Mouse (Mus musculus): ENCODE measurements at regions not wholly inside any gene's neighbourhood (a gene's known extent, or its start where the extent isn't known, plus 50 kb on each side); places are given as distances from the start of the nearest gene placed in this dataset.

DNA sequence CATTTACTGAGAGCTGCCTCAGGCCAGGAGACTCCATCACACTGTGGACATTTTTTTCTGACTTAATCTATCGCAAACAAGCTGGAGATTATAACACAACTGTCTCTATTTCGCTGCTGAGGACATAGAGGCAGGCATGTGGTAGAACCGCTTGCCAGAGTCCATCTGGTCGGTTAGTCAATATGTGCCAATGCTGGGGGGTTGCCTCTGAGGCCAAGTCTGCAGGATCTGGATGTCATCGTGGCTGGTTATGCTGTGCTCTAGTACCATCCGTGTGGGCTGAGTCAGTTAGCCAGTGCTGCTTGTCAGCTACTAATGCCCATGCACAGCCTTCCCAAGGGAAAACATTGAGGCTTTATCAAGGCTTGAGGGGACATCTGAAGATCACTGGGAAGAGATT, 237.1 kb upstream of the Zdhhc25 start:
- DNase-seq (ENCODE audit: low spot score in 2 of 2) = no peak

DNA sequence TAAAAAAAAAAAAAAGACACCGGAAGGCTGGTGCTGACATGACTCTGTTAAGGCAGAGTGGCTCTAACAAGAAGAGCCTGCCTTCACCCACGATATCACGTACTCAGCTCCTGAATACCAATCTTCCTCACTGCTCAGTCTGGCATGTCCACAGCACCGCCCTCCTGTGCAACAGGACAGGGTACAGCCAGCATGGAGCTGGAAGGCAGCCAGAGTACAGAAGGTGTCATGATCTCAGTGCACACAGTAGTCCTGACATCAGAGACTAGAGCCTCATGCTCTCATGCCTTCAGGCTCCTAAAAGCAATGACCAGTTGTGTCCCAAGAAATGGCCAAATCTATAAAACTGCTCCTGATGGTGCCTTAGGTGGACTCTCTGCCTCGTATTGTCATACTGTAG, 229.7 kb upstream of the Zdhhc25 start:
- no peak for DNase-seq (ENCODE audit: low spot score in 2 of 2)

DNA sequence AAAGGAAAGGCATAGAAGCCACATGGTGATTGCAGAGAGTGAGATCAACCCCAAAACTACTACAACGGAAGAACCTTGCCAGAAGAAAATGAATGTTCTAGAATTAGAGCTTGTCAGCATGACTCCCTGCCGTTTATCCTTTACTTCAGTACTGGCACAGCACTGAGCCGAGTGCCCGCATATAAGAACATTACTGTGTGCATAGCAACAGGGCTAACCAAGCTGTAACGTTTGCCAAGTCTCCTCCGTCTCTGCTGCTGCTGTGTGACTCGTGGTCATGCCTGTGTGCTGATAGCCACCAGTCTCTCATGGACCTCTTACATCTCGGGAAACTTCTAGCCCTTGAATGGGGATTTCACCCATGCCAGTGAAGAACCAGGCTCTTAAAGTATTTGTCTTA, 228.1 kb upstream of the Zdhhc25 start:
- DNase-seq (ENCODE audit: low spot score in 2 of 2) = no peak

DNA sequence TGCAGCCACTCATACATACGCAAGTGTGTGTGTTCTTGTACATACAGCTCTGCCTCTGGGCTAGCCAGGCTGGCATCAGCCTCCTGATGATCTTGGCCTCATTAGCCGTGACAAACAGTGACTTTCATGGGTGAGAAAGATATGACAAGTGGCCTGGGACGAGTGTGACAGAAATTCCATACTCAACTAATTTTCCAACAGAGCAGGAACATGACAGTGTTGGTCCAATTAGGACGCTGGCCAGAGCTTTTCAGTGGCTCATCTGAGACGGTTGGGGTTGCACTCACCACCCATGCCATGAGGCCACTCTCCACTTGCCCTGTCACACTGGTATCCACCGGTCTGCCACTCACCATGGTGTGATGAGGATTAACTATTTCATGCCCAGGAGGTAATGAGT, 226.2 kb upstream of the Zdhhc25 start:
- no peak for DNase-seq (ENCODE audit: low spot score in 2 of 2)

DNA sequence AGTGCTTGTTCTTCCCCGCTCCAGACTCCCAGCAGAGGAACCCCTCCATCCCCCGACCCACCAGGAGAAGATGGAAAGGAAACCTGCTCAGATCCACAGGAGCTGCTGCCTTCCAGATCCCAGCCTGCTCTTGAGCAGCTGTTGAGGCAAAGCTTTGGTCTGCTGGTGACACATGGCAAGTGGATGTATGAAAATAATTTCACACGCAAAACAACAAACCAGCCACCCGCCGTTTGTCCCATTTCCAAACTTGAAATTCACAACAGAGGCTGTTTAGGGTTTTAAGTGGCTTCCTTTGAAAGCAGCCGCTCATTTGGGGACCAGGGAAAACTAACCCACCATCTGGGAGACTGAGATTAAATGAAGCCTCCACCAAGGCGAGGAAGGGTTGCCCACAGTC, 220.8 kb upstream of the Zdhhc25 start:
- DNase-seq (ENCODE audit: low spot score in 2 of 2) = no peak

DNA sequence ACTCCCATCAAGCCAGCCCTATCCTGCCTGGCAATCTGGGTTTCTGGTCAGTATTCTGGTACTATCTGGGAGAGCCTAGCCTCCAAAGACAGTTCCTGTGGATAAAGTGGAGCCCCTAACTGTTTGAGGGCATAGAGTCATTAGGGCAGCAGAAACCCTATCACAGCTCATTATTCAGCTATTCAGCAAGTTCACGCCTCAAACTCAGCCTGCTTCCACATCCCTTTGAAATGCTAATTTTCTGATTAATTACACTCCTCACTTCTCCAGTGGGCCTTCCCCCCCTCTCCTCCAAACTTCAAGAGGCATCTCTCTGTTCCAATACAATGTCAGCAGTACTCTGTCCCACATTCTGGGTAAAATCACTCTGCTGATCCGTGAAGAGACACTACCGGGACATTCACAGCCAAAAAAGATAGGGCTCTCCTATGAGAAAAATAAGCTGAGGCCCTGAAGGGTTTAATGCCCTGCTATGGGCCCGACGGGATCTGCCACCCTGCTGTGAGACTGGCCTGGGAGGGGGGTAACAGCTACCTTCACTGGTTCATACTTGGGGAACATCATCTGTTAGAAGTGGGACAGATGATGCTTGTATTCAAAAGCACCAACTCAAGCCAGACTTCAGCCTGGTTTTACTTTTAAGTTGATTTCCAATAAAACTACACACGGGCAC, 220.0 kb upstream of the Zdhhc25 start:
- DNase-seq (ENCODE audit: low spot score in 2 of 2) = no peak

DNA sequence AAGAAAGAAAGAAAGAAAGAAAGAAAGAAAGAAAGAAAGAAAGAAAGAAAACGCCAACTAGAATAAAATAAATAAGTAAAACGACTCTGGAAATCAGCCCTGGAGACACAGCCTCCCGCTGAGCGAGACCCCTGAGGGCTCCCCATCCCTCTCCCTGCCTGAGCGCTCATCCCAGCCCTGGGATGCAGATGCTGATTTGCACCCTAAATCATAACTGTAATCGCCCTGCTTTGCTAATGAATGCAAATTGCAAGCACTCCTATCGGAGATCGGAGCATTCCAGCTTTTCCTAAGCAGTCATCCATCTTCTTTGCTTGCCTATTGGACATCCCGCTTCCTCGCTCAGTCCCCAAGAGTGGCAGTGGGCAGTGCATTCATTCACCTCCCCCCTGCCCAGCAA, 218.7 kb upstream of the Zdhhc25 start:
- DNase-seq (ENCODE audit: low spot score in 2 of 2) = no peak

DNA sequence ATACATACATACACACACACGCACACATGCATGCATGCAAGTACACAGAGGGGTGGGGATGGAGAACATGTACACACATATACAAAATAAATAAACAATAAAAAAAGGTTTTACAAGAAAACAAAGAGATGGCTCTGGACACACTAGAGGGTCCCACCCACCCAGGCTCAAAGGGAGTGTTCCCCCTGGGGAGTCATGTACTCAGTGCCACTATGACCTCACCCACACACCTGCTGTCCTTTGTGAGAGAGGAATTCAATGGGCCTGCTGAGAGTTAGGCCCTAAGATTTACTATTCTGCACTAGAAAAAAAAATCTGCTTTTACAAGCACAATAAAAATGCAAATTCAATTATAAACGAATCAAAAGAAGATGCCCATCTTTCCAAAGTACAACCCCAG, 214.2 kb upstream of the Zdhhc25 start:
- DNase-seq (ENCODE audit: low spot score in 2 of 2) = no peak

DNA sequence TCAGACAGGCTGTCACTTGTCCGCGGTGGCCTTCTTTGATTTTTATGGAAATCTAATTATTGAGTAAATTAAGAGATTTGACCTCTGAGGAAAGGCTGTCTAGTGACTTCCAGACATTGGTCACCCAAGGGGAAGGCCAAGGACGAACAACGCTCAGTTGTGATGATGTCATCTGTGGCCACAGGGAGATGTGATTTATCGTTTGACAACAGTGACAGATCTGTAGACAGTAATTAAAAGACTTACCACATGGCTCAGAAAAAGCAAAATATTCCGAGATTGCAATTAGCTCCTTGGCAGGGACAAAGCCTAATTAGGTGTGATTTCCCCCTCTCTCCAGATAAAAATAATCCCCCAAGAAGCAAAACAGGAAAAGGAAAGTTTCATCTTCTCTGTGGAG, 213.4 kb upstream of the Zdhhc25 start:
- DNase-seq (ENCODE audit: low spot score in 2 of 2) = no peak

DNA sequence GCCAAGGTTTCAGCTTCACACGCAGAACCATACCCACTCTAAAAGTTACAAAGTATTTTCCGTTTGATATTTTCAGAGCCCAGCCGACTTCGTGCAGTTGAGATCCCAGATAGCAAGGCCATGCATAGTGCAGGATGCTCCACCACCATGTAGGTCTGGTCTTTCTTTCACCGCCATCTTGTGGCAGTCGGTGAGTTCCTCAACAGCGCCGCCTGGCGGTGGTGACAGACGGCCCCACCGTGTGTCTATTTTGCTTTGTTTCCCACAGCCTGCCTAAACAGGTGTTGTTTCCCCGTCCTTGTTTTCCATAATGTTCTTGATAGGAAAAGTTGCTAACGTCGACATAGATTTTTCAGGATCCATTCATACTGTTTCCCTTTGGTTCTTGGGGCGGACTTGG, 208.3 kb upstream of the Zdhhc25 start:
- no peak for DNase-seq (ENCODE audit: low spot score in 2 of 2)

DNA sequence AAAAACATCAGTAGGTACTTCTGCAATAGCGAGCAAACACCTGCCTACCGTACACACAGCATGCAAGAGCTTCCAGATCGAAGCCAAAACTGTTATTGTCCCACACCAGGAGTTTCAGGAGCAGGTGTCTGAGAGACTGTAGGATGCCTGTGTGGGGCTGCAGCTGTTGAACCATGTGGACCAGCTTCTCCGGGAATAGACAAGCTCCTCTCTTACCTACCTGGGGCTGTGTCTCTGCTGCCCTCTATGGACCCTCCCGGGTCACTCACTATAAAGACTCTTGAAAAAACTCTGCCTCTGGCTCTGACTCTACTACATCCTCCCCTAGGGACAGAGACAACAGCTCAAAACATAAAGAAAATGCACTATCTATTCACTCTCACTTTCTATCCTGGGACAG, 201.0 kb upstream of the Zdhhc25 start:
- no peak for DNase-seq (ENCODE audit: low spot score in 2 of 2)

DNA sequence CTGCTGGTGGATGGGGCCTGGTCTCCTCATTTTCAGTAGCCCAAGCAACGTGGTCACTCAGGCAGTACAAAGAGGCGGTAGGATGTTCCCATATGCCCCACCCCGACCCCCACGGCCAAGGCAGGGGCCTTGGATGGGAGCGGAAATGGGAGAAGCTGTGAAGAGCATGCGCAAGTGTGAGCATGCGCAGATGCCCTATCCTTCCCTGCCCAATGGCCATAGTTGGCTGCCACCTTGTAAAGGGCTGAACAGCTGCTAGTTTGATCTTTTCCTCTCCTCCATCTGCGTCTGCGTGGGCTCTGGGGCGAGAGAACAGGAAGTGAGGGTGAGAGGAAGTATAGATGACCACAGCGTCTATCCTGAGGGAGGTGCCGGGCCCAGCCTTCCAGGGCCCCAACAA, 200.1 kb upstream of the Zdhhc25 start:
- DNase-seq (ENCODE audit: low spot score in 2 of 2) = no peak

DNA sequence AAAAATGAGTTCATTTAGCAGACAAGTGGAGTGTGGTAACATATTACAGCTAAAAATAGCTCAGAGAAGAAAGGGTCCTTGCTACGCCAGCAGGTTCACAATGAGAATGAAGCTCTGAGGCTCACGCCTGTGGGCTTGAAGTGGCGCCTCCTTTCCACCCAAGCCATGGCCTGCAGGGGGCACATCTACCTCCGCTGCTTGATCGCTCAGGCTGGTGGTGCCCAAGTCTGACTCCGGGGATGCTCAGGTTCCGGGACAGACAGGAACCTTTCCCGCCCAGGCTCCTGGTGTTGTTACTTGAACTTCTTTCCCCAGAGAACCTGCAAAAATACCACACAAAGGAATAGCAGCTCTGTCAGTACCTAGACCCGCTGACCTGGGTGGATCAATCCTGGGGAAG, 199.3 kb upstream of the Zdhhc25 start:
- DNase-seq (ENCODE audit: low spot score in 2 of 2) = no peak

DNA sequence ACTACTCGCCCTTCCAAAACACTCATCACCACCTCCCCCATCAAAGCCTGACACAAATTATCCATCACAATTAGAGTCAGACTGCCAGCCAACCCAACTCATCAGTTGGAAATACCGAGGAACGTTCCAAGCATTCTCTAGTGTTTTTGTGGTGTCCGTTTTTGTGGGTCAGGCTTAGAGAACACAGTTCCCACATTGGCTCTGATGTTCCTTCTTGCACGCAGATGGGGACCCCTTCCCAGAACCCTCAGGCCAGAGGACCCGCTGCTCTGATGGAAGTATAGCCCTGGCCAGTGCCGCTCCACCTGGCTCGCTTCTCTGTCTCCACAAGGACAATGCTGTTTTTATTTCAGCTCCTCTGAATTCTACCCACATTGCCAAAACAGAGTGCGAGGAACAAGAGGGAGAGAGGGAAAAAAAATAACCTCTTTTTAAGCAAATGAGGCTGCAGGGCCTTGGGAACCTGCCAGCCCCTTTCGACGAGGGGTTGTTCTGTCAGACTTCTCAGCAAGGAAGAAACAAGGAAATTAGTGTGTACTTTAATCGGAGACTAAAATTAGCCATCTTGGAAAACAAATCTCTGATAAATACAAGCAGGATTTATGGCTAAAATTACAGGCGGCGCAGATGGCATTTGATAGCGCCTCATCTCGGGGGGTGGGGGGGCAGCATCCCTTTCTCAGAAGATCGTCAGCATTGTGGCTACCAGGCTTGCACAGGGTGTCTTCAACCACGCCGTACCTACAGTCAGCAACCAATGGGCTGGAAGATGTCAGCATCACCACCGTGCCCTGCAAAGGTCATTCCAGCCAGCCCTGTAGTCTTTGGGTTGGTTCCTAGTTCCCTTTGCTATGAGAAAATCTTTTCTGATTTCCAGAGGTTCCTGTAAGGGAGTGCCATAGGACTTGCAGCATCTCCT, 191.4 kb upstream of the Zdhhc25 start:
- DNase-seq (ENCODE audit: low spot score in 2 of 2) = peak; percentile 24 to 53

DNA sequence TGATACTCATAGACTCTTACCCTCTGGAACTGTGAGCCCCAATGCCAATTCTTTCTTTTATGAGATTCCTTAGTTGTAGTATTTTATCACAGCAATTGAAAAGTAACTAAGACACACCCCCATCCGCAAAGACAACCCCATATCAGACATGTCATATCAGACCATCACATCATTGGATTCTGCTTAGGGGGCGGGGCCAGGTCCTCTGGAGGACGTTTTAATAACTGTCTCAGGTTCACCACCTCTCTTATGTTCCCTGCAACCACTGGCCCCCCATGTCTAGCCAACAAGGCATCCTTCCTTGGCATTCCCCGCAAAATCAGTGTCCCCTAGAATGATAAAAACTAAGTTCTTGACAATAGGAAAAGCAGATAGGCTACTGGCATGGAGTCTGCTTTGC, 185.9 kb upstream of the Zdhhc25 start:
- DNase-seq (ENCODE audit: low spot score in 2 of 2) = no peak

DNA sequence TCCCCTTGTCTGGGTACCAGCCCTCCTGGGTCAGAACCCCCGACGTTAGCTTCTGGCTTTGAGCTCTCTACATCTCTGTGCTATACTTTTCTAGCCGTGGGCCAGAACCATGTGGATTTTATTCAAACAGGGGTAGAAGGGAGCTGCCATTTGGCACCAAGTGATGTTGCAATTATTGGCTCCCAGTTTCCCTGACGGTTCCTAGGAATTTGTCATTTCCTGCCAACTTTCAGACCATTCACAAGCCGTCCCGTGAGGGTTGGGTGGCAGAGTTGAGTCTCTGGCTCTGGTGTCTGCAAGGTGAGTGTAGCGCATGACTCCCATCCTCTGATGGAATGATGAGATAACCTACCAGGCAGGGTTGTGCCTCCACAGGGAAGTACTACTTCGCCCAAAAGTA, 181.2 kb upstream of the Zdhhc25 start:
- DNase-seq (ENCODE audit: low spot score in 2 of 2) = no peak

DNA sequence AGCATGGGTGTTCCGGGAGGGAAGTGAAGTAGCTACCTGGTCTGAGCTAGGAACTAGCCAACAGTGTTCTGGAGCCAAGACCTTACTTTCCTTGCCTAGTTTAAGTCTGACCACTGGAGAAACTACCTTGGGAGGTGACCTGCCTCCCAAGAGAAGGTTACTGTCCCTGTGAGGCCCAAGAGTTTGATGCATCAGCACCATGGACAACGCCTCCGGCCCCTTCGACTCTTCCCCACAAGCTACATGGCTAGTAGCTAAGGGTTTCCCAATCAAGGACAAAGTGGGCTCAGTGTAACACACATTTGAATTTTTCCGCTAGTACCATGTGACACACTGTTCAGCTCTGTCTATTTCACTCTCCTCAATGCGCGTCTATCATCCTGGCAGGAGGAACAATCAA, 171.7 kb upstream of the Zdhhc25 start:
- DNase-seq (ENCODE audit: low spot score in 2 of 2) = no peak

DNA sequence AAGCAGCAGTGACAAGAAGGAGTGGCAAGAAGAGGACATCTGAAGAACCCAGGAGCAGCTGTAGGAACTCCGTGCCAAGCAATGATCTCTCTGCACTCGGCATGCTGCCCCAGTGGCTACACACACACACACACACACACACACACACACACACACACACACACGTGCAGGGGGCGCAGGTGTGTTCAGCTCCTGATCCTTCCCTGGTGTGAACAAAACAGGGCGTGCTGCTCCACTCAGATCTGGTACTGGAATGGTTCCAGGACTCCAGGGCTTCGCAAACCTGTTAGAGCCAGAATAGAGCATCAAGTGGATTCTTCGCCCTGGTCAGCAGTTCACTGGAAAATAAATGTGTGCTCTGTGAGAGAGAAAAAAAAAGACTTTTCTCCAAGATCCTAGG, 169.2 kb upstream of the Zdhhc25 start:
- no peak for DNase-seq (ENCODE audit: low spot score in 2 of 2)

DNA sequence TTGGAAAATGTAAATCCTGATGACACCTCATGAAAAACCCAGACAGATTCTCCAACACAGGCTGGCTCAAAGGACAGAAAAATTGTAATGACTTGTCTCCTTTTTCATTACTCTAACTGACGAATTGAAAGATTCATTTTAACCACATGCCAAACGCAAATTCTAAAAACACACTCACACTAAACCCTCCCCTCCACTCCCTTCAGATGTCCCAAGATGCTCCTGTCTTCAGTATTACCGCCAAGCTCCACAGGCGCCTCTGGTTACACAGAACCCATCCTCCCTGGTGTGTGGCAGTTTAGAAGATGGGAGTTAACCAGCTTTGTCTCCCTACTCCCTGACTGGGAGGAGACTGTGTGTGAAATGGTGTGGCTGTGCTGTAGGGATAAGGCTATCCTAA, 151.8 kb upstream of the Zdhhc25 start:
- DNase-seq (ENCODE audit: low spot score in 2 of 2) = no peak

DNA sequence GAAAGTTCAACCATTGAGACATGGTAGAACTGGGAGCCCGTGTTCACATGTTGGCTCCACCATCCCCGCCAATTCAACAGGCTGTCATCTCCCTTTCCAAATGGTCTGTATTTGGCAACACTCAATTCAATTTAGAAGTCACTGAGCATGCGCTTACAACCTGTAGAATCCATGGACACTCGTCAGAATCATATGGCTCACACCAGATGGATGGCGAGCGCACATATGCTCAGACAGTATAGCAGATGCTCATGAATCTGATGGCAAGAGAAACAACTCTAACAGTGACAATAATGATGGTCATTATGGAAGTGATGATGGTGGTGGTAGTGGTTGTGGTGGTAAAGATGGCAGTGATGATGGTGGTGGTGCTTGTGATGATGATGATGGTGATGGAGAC, 148.9 kb upstream of the Zdhhc25 start:
- DNase-seq (ENCODE audit: low spot score in 2 of 2) = no peak

DNA sequence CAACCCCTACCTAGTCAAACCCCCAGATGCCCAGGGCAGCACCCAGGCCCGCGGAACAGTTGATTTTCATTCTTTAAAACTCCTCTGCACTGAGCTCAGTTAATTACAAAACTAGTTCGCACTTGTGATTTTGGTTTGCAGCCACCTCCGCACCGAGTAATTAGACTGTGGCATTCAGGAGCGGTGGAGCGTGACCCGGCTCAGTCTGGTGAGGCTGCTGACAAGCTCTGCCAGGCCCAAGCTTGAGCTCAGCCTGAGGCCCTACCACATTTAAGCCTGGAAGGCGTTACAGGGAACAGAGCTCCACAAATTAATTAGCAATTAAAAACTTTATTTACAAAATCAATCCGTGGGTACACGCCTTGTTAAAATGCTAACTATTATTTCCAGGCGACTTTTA, 132.0 kb upstream of the Zdhhc25 start:
- DNase-seq (ENCODE audit: low spot score in 2 of 2) = peak; percentile 39 to 47

DNA sequence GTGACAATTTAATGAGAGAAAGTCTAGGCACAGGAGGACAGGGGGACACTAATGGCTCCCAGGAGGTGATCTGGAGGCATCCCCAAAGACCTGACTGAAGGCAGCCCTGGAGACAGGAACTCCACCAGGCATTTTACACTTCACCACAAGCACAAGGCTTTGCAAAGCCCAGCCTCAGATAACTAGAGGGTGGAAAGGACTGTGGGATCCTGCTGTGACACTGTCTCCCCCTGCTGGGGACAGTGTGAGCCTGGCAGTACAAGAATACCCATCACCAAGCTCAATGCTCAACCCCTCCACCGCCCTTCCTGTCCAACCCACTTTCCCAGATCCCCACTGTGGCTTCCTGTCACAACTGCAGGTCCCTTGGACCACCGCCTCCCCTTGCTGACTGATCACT, 131.3 kb upstream of the Zdhhc25 start:
- DNase-seq (ENCODE audit: low spot score in 2 of 2) = peak; percentile 29 to 67
